Mouse (Mus musculus) thymus, postnatal 36 days (tissue): Measurements from ENCODE around the gene Ier5.

ENCODE experiments used
- DNase-seq, 2 experiments: peaks; one replicate each; pipeline ENCODE4 v3.0.0; 2022; ENCODE audit warnings: mixed read lengths in 2 of 2

The Ier5 gene

DNA sequence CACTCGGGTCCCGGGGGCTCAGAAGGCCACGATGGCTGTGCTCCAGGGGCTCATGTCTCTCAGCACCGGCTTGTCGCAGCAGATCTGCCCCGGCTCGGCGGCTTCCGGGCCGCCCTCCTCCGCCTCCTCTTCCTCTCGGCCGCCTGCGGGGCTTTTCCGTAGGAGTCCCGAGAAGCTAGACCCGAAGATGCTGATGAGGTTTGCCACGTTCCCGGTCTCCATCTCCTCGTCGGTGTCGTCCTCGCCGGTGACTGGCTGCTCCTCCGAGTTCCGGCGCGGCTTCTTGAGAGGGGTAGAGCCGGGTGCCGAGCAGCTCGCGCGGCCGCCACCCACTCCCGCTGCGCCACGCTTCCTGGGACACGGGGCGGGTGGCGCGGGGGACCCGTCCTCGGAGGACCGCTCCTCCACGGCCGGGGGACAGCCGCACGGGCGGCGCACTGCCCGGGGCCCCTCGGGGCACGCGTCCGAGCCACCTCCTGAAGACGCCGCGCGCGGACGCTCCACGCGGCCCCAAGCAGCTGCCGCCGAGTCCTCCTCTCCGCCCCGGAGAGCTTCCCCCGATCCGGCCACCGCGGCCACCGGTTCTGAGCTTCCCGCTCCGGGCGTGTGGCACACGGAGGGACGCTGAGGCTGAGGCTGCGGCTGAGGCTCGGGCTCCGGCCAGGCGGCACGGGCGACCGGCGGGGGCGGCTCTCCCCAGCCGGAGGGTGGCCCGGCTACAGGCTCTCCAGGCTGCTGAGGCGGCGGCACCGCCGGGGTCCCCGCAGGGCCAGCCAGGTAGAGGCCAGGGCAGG is 753 bp downstream of the Ier5 start:
- peak; percentile 78 to 79 for DNase-seq

DNA sequence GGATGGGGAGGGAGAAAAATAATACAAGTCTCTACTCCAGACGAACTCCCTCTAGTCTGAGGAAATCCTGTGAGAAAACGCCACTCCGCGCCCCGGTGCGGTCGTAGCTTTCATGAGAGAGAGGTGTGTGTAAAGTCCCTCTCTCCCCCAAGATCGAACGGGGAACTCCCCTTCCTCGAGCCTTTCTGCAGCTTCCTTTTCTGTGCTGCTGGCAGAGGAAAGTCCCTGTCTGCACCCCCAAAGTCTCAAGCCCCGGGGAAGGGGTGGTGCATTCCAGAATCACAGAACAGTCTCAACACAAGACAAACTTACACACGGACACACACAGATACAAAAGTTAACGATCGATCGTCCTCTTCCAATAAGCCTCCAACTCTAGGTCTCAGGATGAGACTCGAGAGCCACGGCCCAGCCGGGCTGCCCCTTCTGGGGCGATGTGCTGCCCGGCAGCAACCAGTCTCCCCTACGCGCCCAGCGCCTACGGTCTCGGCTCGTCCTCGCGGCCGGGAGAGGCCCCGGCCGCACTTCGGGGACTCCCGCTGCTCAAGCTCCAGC is 1.4 kb downstream of the Ier5 start:
- peak; percentile 73 to 79 for DNase-seq

DNA sequence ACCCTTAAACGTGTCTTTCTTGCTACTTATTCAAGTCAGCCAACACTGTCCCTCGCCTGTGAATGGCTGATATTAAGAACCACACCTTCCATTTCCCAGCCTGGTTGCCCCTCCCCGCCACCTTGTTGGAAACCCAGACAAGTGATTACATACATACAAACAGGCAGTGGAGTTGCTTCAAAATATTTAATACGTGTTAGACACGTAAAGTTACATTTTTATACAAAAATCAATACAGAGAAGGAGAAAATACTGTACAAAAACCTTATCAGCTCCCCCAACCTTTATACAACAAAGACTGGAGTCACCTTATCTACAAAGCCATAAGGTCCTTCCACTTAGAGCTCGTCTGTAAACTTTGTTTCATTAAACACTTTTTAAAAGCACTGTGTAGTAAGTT is 2.1 kb downstream of the Ier5 start:
- no peak for DNase-seq

DNA sequence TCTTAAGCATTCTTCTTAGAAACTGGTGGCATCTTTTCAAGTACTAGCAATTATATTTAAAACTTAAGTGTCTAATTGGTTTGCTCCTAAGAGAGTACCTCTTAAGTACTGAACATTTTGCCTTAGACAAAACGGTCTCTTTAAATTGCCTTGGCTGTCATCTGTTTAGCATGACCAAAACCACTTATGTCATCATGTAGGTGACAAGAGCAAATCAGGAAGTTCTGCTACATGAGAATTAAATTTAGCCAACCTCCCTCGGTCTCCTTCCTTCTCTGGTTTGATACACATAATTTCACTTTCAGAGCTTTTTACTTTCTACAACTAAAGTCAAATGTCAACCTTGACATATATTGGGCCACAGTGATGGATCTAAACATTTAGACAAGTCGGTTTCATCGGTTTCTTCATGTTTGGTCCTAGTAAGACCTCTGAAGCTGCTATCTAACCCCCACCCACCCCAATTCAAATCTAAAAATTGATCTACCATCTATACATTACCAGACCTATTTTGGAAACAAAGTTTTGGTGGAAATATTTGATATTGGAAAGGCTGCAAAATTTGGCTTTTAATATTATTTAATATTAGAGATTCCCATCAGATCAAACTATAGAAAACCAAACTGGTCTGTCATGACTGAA is 2.7 kb downstream of the Ier5 start:
- no peak for DNase-seq

- no peak for DNase-seq
Measured at GRCm38 (mm10) chr1:155093971-155094707, 5.3 kb downstream of the Ier5 start.

DNA sequence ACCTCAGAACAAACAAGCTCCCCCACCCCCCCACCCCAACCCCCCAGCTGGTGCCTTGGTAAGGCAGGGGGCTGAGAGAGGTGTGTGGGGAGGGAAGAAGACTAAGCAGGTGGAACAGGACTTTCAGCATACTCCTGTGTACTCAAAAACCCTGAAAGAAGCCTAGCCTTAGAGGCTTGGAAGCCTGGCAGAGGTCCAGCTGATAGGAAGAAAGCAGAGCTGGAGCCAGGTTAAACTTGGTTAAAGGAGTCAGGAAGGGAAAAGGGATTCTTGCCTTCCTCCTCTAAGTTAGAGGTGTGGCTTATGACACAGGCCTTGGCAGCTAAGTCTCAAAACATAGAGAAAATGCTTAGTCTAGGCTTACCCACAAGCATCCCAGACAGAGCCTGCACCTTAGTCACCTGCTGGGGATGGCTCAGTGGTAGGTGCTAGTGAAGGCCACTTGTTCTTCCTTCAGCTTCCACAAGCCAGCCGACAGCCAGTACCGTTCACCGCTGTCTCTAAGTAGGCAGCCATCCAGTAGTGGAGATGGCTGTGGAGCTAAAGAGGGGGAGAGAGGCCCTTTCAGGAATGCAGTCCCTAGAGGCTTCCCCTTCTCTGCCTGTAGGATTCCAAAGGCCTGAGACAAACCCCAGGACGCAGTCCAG is 6.2 kb downstream of the Ier5 start:
- no peak for DNase-seq

- DNase-seq = no peak
Measured at GRCm38 (mm10) chr1:155091842-155092800, 7.3 kb downstream of the Ier5 start.

GRCm38 (mm10) chr1:155091374-155091841 is 8.0 kb downstream of the Ier5 start:
- no peak for DNase-seq

- DNase-seq = no peak
Measured at GRCm38 (mm10) chr1:155090736-155091135, 8.7 kb downstream of the Ier5 start.

DNA sequence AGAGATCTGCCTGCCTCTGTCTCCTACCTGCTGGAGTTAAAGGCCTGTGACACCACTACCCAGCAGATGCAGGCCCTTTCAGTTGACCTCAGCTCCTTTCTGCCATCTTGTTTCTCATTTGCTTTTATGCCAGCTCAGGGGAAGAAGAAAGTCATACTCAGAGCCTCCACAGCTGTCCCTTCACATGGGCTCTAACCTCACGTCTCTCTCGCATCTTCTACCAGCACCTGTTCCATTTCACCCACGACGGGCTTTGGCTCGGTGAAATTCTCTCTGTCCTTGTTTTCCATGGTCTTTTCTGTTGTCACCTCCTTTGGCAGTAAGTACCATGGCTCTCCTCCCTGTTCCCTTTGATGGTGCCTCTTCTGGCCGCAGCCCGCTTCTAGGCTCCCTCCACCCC is 9.1 kb downstream of the Ier5 start:
- DNase-seq = no peak

- no peak for DNase-seq
Measured at GRCm38 (mm10) chr1:155088847-155089603, 10.4 kb downstream of the Ier5 start.

GRCm38 (mm10) chr1:155088046-155088445 is 11.4 kb downstream of the Ier5 start:
- DNase-seq = no peak

GRCm38 (mm10) chr1:155086893-155087292 is 12.5 kb downstream of the Ier5 start:
- DNase-seq = peak in 1 of 2 experiments; percentile 61

- DNase-seq = no peak
Measured at GRCm38 (mm10) chr1:155086416-155086815, 13.0 kb downstream of the Ier5 start.

GRCm38 (mm10) chr1:155084839-155085238 is 14.6 kb downstream of the Ier5 start:
- DNase-seq = no peak

GRCm38 (mm10) chr1:155083271-155084265 is 15.9 kb downstream of the Ier5 start:
- DNase-seq = peak; percentile 85 to 90

DNA sequence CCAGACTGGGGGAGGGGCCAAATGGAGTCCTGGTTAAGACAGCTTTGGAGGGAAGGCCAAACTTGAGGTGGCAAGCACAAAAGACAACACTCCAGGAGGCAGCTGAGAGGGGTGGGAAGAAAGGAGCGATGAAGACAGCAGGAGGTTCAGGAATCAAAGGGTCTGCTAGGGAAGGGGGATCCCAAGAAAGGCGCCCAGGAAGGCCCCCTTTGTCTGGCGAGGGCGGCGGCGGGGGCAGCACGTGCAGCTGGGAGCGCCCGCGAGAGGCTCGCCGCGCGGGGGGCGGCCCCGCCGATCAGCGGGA is 16.5 kb downstream of the Ier5 start:
- no peak for DNase-seq

DNA sequence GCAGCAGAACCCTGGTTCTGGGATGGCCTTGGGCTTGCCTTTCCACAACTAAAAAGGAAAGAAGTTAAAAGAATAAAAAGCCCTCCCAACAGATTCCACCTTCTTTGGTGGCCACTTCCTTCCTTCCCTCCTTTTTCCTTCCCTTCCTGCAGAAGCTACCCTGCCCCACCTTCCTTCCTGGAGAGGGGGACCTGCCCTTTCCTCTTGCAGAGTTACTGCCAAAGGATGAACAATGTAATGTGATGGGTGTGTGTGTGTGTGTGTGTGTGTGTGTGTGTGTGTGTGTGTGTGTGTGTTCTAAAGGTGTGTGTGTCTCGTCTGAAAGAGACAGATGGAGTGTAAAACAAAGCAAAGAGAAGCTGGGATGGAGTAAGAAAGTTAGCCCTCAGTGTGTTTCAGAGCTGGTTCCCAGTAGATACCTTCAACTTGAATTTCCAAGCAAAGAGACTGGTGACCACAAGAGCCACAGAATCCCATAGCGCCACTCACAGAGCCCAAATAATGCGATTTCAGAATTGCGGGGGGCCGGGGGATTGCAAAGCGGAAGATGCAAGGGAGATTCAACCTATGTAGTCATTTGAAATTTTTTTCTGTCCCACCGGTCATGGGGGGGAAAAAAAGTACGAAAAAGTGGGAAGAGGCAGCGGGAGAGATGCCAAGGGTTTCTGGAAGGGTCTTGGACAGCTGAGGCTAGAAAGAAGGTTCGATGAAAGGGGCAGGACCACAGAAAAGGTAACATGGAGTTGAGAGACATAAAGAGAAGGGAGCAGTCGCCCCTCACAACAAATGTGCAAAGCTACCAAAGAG is 17.1 kb downstream of the Ier5 start:
- peak in 1 of 2 experiments; percentile 20 for DNase-seq

DNA sequence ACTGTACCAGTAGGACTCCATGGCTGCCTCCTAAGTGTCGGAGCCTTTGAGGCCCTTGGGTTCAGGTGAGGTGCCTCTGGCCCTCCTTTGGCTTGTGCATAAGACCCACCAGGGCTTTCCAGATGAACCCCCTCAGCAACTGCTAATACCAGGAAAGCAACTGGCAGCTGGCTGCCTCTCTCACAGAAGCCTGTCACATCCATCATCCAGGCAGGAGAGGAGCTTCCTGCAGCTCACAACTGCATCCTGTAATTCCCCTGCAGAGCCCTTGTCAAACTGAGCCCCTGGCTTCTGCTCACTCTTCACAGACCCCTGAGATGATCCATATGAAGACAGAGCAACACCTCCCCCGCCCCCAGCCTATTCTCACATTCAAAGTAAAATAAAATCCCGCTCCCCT is 21.8 kb downstream of the Ier5 start:
- DNase-seq = no peak
